Mouse (Mus musculus): ENCODE results near the gene Hdgf.

Gene Hdgf

DNA sequence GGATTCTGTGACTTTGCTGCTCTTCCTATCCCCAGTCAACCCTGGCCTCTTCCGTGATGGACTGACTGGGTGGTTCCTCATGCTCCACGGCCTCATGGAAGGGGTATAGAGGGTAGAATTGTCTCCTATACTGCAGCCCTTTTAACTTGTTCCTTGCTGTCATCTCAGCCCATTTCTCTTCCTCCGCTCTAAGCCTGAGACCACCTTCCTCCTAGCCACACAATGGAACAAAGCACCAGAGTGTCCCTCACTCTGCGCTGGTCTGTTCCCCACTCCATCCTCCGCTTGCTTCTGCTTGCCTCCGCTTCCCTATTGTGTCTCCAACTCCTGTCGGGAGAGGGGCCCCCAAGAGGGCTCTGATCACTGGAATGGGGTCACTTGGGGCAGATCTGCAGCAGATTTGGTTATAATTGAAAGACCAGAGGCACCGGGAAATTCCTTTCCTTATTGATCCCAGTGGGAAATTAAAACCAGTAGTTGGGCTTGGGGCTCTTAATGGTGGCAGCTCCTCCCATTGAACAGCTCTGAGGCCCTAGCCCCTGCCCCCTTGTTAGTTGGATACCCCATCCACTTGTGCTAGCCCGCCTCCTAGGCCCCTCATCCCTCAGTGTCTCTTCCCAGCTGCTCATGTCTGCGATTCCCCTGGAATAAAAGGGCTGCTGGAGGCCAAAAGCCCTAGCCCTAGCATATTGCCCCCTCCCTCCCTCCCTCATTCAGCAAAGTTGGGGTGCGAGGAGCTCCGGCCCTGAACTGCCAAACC lies 39.8 kb downstream of the Hdgf start:
- in situ Hi-C loops (cut with MboI, MseI), result no loop called here

DNA sequence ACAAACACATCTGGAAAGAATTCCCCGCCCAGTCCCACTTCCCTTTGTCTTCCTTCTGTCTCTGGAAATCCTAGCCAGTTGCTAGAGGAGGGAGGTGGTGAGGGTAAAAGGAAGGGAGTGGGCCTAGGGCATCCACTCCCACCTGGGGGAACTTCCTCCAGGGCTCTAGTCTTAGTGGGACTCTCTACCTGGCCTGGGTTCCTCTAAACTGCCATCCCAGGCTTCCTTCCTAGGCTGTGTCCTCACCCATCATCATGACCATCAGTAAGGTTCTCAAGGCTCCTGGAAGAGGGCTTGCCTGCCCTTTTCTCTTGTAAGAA lies 40.4 kb downstream of the Hdgf start:
- in situ Hi-C loops (cut with MboI, MseI), result no loop called here

DNA sequence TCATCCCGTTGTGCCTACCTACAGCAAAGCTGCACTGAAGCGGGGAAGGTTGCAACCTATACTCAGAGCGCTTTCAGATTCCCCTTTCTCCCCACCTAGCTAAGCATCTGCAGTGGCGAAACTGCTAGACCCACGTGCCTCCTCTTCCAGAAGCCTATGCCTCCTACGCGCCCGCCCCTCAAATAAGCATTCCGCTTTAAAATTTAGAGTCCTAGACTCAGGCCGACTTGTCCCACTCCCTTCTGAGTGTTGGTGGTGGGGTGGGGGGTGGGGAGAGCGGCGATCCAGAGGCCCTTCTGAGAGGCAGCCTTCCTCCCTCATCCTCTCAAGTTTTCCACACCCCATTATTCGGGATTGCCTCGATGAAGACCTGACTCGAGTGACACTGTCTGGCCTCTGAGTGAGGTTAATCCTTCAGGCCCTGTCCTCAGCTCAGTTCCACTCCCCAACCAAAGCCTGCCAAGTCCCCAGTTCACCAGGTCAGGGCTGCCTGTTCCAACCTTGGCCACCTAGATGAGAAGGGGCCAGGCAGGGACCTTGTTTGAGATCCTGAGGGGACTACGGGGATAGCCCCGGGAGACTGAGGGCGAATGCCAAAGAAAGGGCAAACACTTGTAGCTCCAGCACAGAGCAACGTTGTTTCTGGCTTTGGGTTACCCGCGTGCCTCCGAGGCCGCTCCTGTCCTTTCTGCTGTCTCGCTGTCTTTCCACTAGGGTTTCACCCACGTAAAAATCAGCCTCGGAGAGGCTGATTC lies 41.1 kb downstream of the Hdgf start:
- in situ Hi-C loops (cut with MboI, MseI), result no loop called here

DNA sequence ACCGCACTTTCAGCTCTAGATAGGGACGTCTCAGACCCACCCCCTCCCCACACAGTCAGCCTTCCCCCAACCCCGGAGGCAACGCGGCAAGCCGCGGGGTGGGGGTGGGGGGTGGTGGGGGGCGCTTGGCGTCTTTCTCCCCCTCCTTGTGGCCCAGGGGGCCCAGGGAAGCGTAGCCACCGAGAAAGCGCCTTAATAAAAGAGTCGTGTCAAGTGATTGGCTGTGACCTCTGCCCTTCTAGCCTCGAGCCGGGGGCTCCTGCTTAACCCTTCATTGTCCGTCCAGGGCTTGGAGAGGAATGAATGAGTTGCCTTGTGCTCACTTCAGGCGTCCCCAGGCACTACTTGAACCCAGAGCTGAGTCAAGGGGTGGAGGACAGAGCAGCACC lies 41.7 kb downstream of the Hdgf start:
- in situ Hi-C loops (cut with MboI, MseI), result no loop called here

DNA sequence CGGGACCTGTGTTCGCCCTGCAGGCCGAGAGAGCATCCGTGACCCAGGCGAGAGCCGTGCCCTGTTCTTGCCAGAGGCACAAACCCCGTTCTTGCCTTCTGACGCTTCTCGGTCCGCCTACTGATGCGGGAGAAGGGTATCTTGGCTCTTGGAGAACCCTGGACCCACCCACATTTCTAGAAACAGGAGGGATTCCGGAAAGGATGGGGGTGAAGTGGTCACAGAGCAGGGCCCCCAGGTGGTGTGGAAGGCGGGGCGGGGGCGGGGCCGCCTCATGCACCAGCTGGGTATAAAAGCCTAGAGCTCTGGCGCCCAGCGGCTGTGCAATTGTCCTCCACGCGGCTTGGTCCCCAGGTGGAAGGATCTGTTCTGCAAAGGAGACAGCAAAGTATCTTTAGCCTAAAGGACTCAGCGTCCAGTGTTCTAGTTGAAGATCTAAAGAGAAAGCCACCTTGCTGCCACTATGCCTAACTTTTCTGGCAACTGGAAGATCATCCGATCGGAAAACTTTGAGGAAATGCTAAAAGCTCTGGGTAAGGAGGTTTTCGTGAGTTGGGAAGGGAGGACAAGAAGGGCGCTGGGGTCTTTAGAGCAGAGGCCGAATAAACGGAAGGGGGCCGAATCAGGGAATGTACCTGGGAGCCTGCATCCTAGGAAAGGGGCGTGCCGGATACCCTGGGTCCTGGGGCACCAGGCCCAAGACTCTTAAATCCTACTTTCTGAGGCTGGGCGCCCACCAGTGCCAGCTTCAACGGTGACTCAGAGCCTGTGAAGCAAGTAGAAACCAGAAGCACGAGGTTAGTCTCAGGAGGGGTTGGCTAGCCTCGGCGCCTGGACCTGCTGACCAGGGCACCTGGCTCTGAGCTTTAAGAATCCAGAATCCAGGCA lies 42.5 kb downstream of the Hdgf start, which contains the start of gene Crabp2:
Crabp2 (plus strand) TSS at position 289 of the 888 bp plus-strand sequence.
- in situ Hi-C loops (cut with MboI, MseI), result no loop called here

DNA sequence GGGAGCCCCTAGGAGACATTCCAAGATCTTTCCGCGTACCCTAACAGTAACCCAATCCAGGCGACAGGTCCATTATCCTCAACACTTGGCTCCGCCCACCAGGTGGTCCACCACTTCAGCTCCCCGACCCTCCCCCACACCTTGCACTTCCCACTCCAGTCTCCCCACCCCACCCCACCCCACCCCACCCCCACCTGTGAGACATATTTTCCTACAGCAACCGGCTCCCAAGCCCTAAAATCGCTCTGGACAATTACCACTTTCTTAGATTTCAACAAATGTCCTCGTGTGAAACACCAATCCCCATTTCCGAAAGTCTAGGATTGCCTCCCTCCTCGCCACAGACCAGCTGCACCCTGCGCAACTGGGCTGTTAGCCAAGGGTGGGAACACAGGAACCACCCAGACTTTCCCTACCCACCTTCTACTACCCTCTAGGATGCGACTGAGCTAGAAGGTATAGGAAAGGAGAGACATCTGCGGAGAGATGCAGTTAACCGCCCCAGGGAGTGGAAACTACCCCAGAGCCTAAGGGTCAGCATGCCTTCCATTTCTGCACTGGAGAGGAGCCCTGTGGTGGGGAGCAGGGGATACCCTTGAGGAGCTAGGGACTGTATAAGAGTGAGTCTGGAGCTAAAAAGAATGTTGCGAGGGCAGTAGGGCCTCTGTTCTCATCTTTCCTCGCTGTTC lies 43.3 kb downstream of the Hdgf start:
- in situ Hi-C loops (cut with MboI, MseI), result no loop called here

DNA sequence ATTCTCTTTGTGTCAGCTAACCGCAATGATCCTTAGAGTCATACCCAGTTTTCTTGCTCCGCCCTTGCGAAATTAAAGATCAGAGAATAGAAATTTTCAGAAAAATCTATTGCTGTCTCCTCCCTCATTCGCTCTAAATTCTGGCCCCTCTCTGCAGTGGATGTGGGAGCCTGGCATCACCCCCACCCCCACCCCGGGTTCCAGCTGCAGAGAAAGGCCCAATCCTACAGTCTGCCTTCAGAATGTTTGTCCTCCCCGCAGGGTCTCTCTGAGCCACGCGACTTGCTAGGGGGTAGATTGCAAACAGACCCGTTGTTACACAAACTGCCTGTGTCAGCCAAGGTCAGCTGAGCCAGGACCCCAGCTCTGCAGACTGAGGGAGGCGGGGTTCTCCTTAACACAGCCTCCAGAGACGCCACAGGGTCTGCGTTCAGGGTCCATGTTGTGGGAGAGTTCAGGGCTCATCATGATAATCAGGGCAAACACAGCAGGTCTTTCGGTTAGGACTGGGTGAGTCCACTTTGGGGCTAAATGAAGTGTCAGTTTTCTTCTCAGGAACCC lies 43.9 kb downstream of the Hdgf start:
- in situ Hi-C loops (cut with MboI, MseI), result no loop called here

DNA sequence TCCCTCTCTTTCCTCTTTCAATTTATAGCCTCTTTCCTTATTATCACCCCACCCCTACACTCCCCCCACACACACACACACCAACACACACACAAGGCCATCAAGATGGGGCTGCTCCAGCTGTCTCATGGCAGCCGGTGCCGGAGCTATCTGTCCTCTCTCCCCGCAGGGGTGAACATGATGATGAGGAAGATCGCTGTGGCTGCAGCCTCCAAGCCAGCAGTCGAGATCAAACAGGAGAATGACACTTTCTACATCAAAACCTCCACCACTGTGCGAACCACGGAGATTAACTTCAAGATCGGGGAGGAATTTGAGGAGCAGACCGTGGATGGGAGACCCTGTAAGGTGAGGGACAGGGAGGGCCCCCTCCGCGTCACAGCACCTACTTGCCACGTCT lies 45.8 kb downstream of the Hdgf start:
- in situ Hi-C loops (cut with MboI, MseI), result no loop called here

DNA sequence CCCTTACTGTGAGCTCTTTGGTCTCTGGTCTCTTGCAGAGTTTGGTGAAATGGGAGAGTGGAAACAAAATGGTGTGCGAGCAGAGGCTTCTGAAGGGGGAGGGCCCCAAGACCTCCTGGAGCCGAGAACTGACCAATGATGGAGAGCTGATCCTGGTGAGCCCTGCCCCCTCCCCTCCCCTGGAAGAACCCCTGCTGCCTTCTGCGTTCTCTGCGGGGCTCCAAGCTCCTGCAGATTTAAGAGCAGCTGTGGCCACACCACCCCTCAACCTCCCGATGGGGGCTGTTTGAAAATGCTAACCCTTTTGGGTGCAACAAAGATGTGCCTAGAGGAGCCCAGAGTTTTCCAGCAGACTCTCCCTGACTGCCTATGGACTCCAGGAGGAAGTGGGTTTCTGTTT lies 46.3 kb downstream of the Hdgf start:
- in situ Hi-C loops (cut with MboI, MseI), result no loop called here

DNA sequence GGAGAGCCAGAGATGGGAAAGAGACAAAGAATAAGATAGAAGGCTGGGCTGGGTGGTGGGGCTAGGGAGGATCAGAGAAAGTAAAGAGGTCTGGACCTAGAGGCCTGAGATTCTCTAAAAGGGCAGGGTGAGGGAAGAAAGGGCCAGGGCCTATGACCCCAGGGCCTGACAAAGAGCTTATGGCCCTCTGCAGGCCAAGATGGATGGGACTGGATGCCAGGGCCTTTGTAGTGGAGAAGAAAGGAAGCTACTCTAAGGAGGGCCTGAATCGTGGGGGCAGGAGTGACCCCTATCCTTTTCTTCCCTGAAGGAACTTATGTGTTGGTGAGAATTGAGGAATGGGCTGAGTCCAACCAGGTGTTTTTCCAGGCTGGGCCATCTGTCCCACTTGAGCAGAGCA lies 51.9 kb downstream of the Hdgf start:
- in situ Hi-C loops (cut with MboI, MseI), result no loop called here

DNA sequence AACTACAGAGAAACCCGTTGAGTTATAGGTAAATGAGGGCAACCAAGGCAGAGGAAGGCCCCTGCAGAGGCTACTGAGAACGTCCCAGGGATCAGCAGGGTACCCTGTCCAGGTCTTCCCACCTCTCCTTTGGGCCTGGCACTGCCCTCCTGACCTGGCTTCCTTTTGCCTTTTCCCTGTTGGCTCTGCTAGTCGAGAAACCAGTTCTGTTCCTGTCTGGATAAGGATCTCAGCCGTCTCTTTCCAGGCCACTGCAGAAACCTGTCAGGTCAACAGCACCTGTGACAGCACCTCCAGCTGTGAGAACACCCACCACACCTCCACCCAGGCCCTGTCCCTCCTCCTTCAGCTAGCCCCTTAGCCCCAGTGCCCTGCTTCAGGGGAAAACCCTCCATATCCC lies 52.4 kb downstream of the Hdgf start:
- in situ Hi-C loops (cut with MboI, MseI), result no loop called here

DNA sequence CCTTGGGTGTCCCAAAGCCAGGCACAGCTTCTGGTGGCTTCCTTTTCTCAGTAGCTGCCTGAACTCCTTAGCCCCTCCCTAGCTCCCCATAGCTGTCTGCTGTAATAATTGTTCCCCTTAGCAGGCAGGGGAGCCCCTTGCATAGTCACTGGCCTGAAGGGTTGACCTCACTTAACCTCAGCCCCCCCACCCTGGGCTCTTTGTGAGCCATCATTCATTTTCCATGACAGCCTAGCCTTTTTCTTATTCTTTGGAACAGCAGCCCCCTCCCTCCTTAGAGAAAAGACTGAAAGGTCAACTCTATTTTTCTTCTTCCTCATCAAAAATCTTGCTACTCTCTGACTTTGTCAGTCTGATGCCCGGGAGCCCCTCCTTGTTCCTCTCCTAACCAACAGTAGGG lies 52.8 kb downstream of the Hdgf start:
- in situ Hi-C loops (cut with MboI, MseI), result no loop called here

DNA sequence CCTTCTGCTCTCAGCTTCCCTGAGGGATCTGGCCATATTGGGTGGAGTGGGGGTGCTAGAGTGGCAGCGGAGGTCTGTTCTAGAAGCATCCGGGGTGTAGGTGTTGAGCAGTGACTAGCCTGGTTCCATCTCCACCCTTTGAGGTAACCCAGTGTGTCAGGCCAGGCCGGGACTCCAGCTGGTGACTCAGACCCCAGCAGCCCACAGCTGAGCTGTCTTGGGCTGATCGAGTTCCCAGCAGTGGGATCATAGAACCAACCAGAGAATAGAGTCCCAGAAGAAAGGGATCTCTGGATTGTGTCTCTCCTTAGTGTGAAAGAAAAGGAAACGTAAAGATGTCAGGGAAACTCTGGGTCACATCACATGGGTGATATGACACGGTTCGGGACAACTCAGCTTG lies 53.2 kb downstream of the Hdgf start:
- in situ Hi-C loops (cut with MboI, MseI), result no loop called here

DNA sequence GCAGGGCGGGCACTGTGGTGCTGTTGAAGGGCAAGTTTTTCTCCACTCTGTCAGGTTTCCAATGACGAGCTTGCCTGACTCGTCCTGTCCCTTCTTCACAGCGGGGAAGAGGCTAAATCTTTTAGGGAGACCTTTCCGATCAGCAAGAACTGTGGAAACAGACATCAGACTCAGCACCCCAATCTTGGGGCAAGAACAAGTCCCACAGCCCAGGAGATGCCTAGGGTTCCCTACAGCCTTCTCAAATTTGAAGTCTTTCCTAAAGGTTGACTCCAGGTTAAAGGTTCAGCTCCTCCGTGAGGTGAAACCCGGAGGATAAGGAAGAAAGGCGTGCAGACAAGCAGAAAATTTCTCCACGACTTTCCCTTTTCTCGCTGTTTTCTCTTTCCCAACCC lies 54.1 kb downstream of the Hdgf start:
- in situ Hi-C loops (cut with MboI, MseI), result no loop called here

DNA sequence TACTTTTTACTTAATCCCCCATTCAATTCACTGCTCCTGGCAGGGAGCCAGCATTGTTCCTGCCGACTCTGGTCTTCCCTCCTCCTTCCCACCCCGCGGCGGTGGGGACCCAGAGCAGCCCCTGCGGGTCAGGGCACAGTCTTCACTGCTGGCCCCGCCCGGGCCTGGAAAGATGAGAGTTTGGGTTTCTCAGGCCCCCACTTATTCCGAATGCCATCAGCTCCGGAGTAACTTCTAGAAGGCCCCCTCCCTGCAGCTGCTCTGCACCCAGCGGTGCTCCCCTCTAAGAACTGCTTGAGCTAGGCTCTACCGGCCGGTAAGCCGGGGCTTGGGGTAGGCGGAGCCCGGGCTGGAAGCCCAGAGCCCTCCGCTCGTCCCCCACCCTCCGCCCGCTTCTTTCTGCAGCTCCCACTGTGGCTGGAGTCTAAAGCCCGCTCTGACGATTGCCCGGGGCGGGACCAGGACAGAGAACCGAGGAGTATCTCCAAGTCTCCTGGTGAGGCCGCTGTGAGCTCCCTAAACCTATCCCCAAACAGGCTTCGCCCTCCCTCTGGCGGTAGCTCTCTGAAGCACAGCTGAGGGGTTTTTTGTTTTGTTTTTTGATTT lies 54.6 kb downstream of the Hdgf start:
- in situ Hi-C loops (cut with MboI, MseI), result no loop called here

Data from regulatory T cell (primary cell).